In the genomic region with DNA sequence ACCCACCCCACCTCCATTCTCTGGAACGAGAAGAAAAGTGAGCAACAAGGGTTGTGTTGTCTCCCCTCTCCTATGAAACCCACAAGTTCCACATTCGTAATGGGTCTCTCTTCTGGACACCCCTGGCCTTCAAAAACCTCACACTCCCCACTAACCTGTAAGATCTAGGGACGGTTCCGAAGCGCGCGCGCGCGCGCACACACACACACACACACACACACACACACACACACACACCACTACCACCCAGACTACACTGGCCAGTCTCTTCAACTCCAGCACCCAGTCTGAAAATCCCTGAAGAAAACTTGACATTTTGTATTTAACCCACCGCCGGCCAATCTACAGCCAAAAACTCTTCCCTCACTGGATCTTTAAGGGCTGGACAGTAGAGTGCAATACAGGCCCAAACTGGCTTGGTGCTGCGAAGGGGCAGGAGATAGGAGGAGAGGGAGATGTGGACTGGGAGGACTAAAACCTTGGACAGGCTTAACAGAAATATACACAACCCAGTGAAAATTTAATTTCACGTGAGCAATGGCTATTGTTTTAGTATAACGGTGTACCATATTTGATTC, we compare ENCODE assay signal across 11 mouse cellular contexts. TPM values are rescaled to one million over a fixed set of nuclear protein-coding genes. Genes with fewer than 3 reads are reported as not detected.
DNase-seq lines count a peak whose midpoint lies in the region; ATAC-seq and TF ChIP-seq lines count a peak whose summit lies in the region.
"Had no signal": no experiment of that assay in that cellular context is flagged by ENCODE, and none has a peak within 500 bp of the region (broad histone marks: within the 10 kb centered on the region; RNA-seq: fewer than 3 reads in every experiment).

TSS of gene Vsx1 (minus strand) at position 138 of the 578 bp plus-strand sequence.

- H3K27me3 ChIP-seq in lung, embryonic 14.5 days (ENCODE audit: insufficient read depth, low read length) = peaks cover 58% of the 10 kb centered on the region
- H3K27me3 ChIP-seq in forebrain, embryonic 16.5 days (replicated peaks; ENCODE audit: control insufficient read depth, insufficient read depth, low read length) = peaks cover 35% of the 10 kb centered on the region
- peaks cover 57% of the 10 kb centered on the region for H3K27me3 ChIP-seq in limb, embryonic 14.5 days (ENCODE audit: control insufficient read depth, insufficient read depth, low read length)
- peaks cover 37% of the 10 kb centered on the region for H3K27me3 ChIP-seq in stomach, embryonic 14.5 days (ENCODE audit: control insufficient read depth, insufficient read depth, low read length)

- no peaks in the 10 kb centered on the region for H3K36me3 ChIP-seq in lung, embryonic 14.5 days (ENCODE audit: insufficient read depth)
- H3K36me3 ChIP-seq in forebrain, embryonic 16.5 days (ENCODE audit: control insufficient read depth, insufficient read depth) = no peaks in the 10 kb centered on the region
- H3K36me3 ChIP-seq in limb, embryonic 14.5 days (ENCODE audit: control insufficient read depth, insufficient read depth, low read length) = no peaks in the 10 kb centered on the region
- H3K36me3 ChIP-seq in stomach, embryonic 14.5 days (ENCODE audit: control insufficient read depth, insufficient read depth, low read length) = no peaks in the 10 kb centered on the region

- no peak for TF ChIP-seq POLR2A in limb, embryonic 14.5 days (IDR thresholded peaks at IDR 0.05; ENCODE audit: borderline replicate concordance, extremely low read depth, insufficient read depth, insufficient read length)

- DNase-seq in lung, embryonic 14.5 days = no peak
- no peak for DNase-seq in lung, postnatal 4 days
- DNase-seq in limb, embryonic 14.5 days (ENCODE audit: low spot score) = no peak
- no peak for DNase-seq in ovary, adult 18-20 months (ENCODE audit: low spot score)
- DNase-seq in adipocyte (ENCODE audit: low spot score) = no peak

- TF ChIP-seq CTCF in lung, embryonic 14.5 days (IDR thresholded peaks at IDR 0.05; ENCODE audit: low read depth) = no peak

- H3K4me3 ChIP-seq in lung, embryonic 14.5 days (ENCODE audit: low read depth, low read length) = peak within 1 kb of the TSS; percentile 33
- H3K4me3 ChIP-seq in forebrain, embryonic 16.5 days (replicated peaks; ENCODE audit: low read length) = peak within 1 kb of the TSS; percentile 38
- peak within 1 kb of the TSS; percentile 39 for H3K4me3 ChIP-seq in limb, embryonic 14.5 days (replicated peaks; ENCODE audit: low read length)
- H3K4me3 ChIP-seq in stomach, embryonic 14.5 days (ENCODE audit: low read depth, low read length) = peak within 1 kb of the TSS; percentile 29

- peak within 1 kb of the TSS; percentile 25; the same call in 1 of the 2 replicates for H3K9ac ChIP-seq in lung, embryonic 14.5 days
- H3K9ac ChIP-seq in forebrain, embryonic 16.5 days (replicated peaks; ENCODE audit: low read depth, low read length) = peak within 1 kb of the TSS; percentile 45
- H3K9ac ChIP-seq in limb, embryonic 14.5 days (ENCODE audit: low read depth, low read length, severe bottlenecking) = 0 out of 2 replicates have a peak within 1 kb of the TSS, but pooled peaks have one; percentile 17
- no peak within 1 kb of the TSS for H3K9ac ChIP-seq in stomach, embryonic 14.5 days (replicated peaks; ENCODE audit: low read depth, low read length)

- H3K27ac ChIP-seq in lung, embryonic 14.5 days (ENCODE audit: low read depth) = no peak within 1 kb of the TSS
- H3K27ac ChIP-seq in forebrain, embryonic 16.5 days (ENCODE audit: low read length) = no peak within 1 kb of the TSS
- H3K27ac ChIP-seq in limb, embryonic 14.5 days (replicated peaks; ENCODE audit: low read depth, low read length) = no peak within 1 kb of the TSS
- no peak within 1 kb of the TSS for H3K27ac ChIP-seq in stomach, embryonic 14.5 days (ENCODE audit: low read length)

- H3K4me2 ChIP-seq in lung, embryonic 14.5 days = peak within 1 kb of the TSS; percentile 60
- peak within 1 kb of the TSS; percentile 60 for H3K4me2 ChIP-seq in forebrain, embryonic 16.5 days (ENCODE audit: low read length)
- peak within 1 kb of the TSS; percentile 63 for H3K4me2 ChIP-seq in limb, embryonic 14.5 days (replicated peaks; ENCODE audit: low read depth, low read length, severe bottlenecking)
- peak within 1 kb of the TSS; percentile 50 for H3K4me2 ChIP-seq in stomach, embryonic 14.5 days (replicated peaks; ENCODE audit: low read depth, low read length)

- no peaks in the 10 kb centered on the region for H3K9me3 ChIP-seq in lung, embryonic 14.5 days (ENCODE audit: low read depth, low read length)
- no peaks in the 10 kb centered on the region for H3K9me3 ChIP-seq in forebrain, embryonic 16.5 days (ENCODE audit: control insufficient read depth, low read length)
- H3K9me3 ChIP-seq in limb, embryonic 14.5 days (ENCODE audit: control insufficient read depth, low read length) = no peaks in the 10 kb centered on the region
- H3K9me3 ChIP-seq in stomach, embryonic 14.5 days (ENCODE audit: control insufficient read depth, low read depth, low read length) = no peaks in the 10 kb centered on the region

- ATAC-seq in lung, embryonic 14.5 days (ENCODE audit: insufficient read depth) = no peak
- 0 out of 2 replicates have a peak, but pooled peaks have one; percentile 9 for ATAC-seq in forebrain, embryonic 16.5 days
- no peak for ATAC-seq in limb, embryonic 14.5 days (ENCODE audit: low FRiP score, low read depth)
- no peak for ATAC-seq in stomach, embryonic 14.5 days (ENCODE audit: insufficient number of reproducible peaks, insufficient read depth, low FRiP score, low read depth)
- ATAC-seq in megakaryocyte, adult 5-6 weeks (ENCODE audit: poor library complexity, severe bottlenecking) = no peak
- ATAC-seq: Patski had no signal

- no peaks in the 10 kb centered on the region for H3K4me1 ChIP-seq in lung, embryonic 14.5 days (ENCODE audit: insufficient read depth)
- peaks cover 12% of the 10 kb centered on the region for H3K4me1 ChIP-seq in forebrain, embryonic 16.5 days (replicated peaks; ENCODE audit: control insufficient read depth, insufficient read depth, low read length)
- peaks cover 6% of the 10 kb centered on the region; the same call in 1 of the 2 replicates for H3K4me1 ChIP-seq in limb, embryonic 14.5 days (ENCODE audit: control insufficient read depth, insufficient read depth, low read length)
- H3K4me1 ChIP-seq in stomach, embryonic 14.5 days (ENCODE audit: control insufficient read depth, insufficient read depth, low read length) = peaks cover 6% of the 10 kb centered on the region; the same call in 1 of the 2 replicates

- 35% methylated on average over 16 of the region's 16 CpGs for WGBS in lung, embryonic 14.5 days
- 30% methylated on average over 16 of the region's 16 CpGs for WGBS in forebrain, embryonic 16.5 days
- WGBS in limb, embryonic 14.5 days = 48% methylated on average over 16 of the region's 16 CpGs
- WGBS in stomach, embryonic 14.5 days = 41% methylated on average over 16 of the region's 16 CpGs

RNA-seq across cellular contexts. Expression of gene Vsx1, which starts in this region (rescaled TPM):
- polyA plus RNA-seq in lung, embryonic 14.5 days (2014; fragmentation: Nextera tagmentation; extraction: Ambion mirVana) = not detected in 2 replicates
- not detected in 2 replicates for polyA plus RNA-seq in forebrain, embryonic 16.5 days (2015; fragmentation: Nextera tagmentation; extraction: Ambion mirVana)
- polyA plus RNA-seq in limb, embryonic 14.5 days (2012; rRNA removed) = 0.01 and 0.03 TPM in 2 replicates
- polyA plus RNA-seq in limb, embryonic 14.5 days (2014; fragmentation: Nextera tagmentation; extraction: Ambion mirVana) = not detected in 2 replicates
- polyA plus RNA-seq in stomach, embryonic 14.5 days (2014; fragmentation: Nextera tagmentation; extraction: Ambion mirVana) = not detected in 2 replicates
- not detected in 2 replicates for total RNA-seq in megakaryocyte, adult 5-6 weeks (2015)
- not detected in 2 replicates for total RNA-seq in megakaryocyte, adult 5-6 weeks (2017)
- total RNA-seq: gastrocnemius, adult 8-10 months; liver, adult 2 months had no signal
- polyA plus RNA-seq: liver, adult 2 months; Patski had no signal

Comparison
In these comparisons a context has a peak if more than half of its experiments do, and no peak if none do; other contexts are left out.
1. Peak in ATAC-seq, H3K4me3 ChIP-seq, H3K9ac ChIP-seq and H3K4me2 ChIP-seq in forebrain, embryonic 16.5 days; RNA of the gene not detected or under 1 TPM.